Mouse (Mus musculus): Measurements from ENCODE around the gene Atp2a2. TPM values are rescaled to one million over a fixed set of nuclear protein-coding genes. Genes with fewer than 3 reads are reported as not detected.
"Not testable (repeated sequence)": the region's sequence is repeated elsewhere in the genome, so short reads cannot be mapped to it uniquely, and the experiment has no call there.

The Atp2a2 gene
- polyA plus RNA-seq, 1 experiment from 2014 or later, result 43.8 TPM

DNA sequence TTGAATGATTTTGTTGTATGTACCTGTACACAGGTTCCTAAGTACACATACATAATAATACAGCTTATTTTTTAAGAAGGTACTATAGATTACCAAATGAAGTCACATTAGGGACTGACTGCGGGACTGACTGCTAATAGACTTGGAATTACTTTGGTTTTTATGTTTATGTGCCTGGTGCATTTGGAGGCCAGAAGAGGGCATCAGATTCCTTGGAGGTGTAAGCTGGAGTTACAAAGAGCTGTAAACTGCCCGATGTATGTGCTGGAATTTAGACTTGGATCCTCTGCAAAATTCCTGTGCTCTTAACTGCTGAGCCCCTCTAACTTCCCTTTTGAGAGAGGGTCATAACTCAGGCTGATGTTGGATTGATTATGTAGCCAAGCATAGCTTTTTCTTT is 76.5 kb downstream of the Atp2a2 start:
- Histone ChIP-seq H3K36me3 (ENCODE audit: insufficient read depth) (peaks cover 38% of the 10 kb centered on the region), H3K9ac (no peak overlapping the region), H3K27ac (ENCODE audit: low read depth) (no peak overlapping the region), H3K4me2 (no peak overlapping the region), H3K4me1 (ENCODE audit: insufficient read depth) (0 out of 2 replicates have a peak, but pooled peaks cover 4% of the 10 kb centered on the region), H3K27me3 (ENCODE audit: insufficient read depth, low read length) (no peaks in the 10 kb centered on the region), H3K9me3 (ENCODE audit: low read depth, low read length) (no peaks in the 10 kb centered on the region), H3K4me3 (ENCODE audit: low read depth, low read length) (no peak overlapping the region)
- no peak for ATAC-seq (ENCODE audit: insufficient read depth)
- DNase-seq, result no peak
- 83% methylated on average over 2 of the region's 2 CpGs for WGBS
- 0 out of 2 replicates have a peak, but pooled peaks have one; percentile 1 for TF ChIP-seq CTCF (IDR thresholded peaks at IDR 0.05; ENCODE audit: low read depth)

GRCm38 (mm10) chr5:122423083-122423482 is 78.9 kb downstream of the Atp2a2 start:
- H3K4me2 ChIP-seq, result peak overlapping the region; percentile 91
- no peak overlapping the region for H3K27ac ChIP-seq (ENCODE audit: low read depth)
- H3K36me3 ChIP-seq (ENCODE audit: insufficient read depth), result peaks cover 14% of the 10 kb centered on the region
- 0 out of 2 replicates have a peak, but pooled peaks cover 4% of the 10 kb centered on the region for H3K4me1 ChIP-seq (ENCODE audit: insufficient read depth)
- TF ChIP-seq CTCF (IDR thresholded peaks at IDR 0.05; ENCODE audit: low read depth), result no peak
- H3K9me3 ChIP-seq (ENCODE audit: low read depth, low read length), result no peaks in the 10 kb centered on the region
- H3K9ac ChIP-seq, result peak overlapping the region; percentile 93
- peak overlapping the region; percentile 96 for H3K4me3 ChIP-seq (ENCODE audit: low read depth, low read length)
- no peaks in the 10 kb centered on the region for H3K27me3 ChIP-seq (ENCODE audit: insufficient read depth, low read length)
- WGBS, result 24% methylated on average over 15 of the region's 15 CpGs
- DNase-seq (no peak), ATAC-seq (ENCODE audit: insufficient read depth) (0 out of 2 replicates have a peak, but pooled peaks have one; percentile 26)

- peak overlapping the region; percentile 84 for H3K27ac ChIP-seq (ENCODE audit: low read depth)
- under 1% methylated on average over 73 of the region's 73 CpGs for WGBS
- H3K27me3 ChIP-seq (ENCODE audit: insufficient read depth, low read length), result no peaks in the 10 kb centered on the region
- H3K36me3 ChIP-seq (ENCODE audit: insufficient read depth), result peaks cover 11% of the 10 kb centered on the region; the same call in 1 of the 2 replicates
- peak; percentile 95 for DNase-seq
- peak overlapping the region; percentile 93 for H3K9ac ChIP-seq
- peak overlapping the region; percentile 96 for H3K4me3 ChIP-seq (ENCODE audit: low read depth, low read length)
- ATAC-seq (ENCODE audit: insufficient read depth), result peak; percentile 90
- peak; percentile 36; the same call in 1 of the 2 replicates for TF ChIP-seq CTCF (IDR thresholded peaks at IDR 0.05; ENCODE audit: low read depth)
- H3K4me1 ChIP-seq (ENCODE audit: insufficient read depth), result 0 out of 2 replicates have a peak, but pooled peaks cover 4% of the 10 kb centered on the region
- H3K4me2 ChIP-seq, result peak overlapping the region; percentile 91
- no peaks in the 10 kb centered on the region for H3K9me3 ChIP-seq (ENCODE audit: low read depth, low read length)
Measured at GRCm38 (mm10) chr5:122422071-122422964, 79.7 kb downstream of the Atp2a2 start.

GRCm38 (mm10) chr5:122421271-122422068 is 80.6 kb downstream of the Atp2a2 start, which contains the start of gene Anapc7:
Anapc7 (plus strand) TSS chr5:122421693.
- TF ChIP-seq CTCF (IDR thresholded peaks at IDR 0.05; ENCODE audit: low read depth), result peak; percentile 46
- 19% methylated on average over 17 of the region's 17 CpGs for WGBS
- Histone ChIP-seq H3K9ac (peak within 1 kb of the TSS; percentile 93), H3K36me3 (ENCODE audit: insufficient read depth) (peaks cover 11% of the 10 kb centered on the region; the same call in 1 of the 2 replicates), H3K4me3 (ENCODE audit: low read depth, low read length) (peak within 1 kb of the TSS; percentile 96), H3K9me3 (ENCODE audit: low read depth, low read length) (no peaks in the 10 kb centered on the region), H3K27ac (ENCODE audit: low read depth) (peak within 1 kb of the TSS; percentile 84), H3K27me3 (ENCODE audit: insufficient read depth, low read length) (no peaks in the 10 kb centered on the region), H3K4me1 (ENCODE audit: insufficient read depth) (0 out of 2 replicates have a peak, but pooled peaks cover 4% of the 10 kb centered on the region), H3K4me2 (peak within 1 kb of the TSS; percentile 91)
- DNase-seq (peak; percentile 20), ATAC-seq (ENCODE audit: insufficient read depth) (no peak)

DNA sequence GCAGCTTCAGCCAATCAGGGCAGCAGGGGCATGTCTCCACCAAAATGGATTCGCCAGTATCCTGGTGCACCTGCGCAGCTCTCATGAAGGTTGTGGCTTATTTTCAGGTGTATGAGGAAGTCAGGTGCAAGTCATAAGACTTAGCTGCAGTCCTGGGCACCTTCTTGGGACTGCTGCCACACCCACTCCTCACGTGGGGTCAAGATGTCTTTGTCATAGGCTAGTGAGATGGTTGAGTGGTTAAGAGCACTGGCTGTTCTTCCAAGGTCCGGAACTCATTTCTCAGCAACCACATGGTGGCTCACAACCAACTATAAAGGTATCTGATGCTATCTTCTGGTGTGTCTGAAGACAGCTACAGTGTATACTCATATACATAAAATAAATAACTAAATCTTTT is 81.3 kb downstream of the Atp2a2 start:
- not testable (repeated sequence) for H3K27ac ChIP-seq (ENCODE audit: low read depth); ATAC-seq (ENCODE audit: insufficient read depth); H3K4me3 ChIP-seq (ENCODE audit: low read depth, low read length); H3K9ac ChIP-seq; DNase-seq; H3K9me3 ChIP-seq (ENCODE audit: low read depth, low read length); H3K4me2 ChIP-seq; H3K27me3 ChIP-seq (ENCODE audit: insufficient read depth, low read length); H3K4me1 ChIP-seq (ENCODE audit: insufficient read depth)
- 53% methylated on average over 4 of the region's 4 CpGs for WGBS
- H3K36me3 ChIP-seq (ENCODE audit: insufficient read depth), result peaks cover 11% of the 10 kb centered on the region; the same call in 1 of the 2 replicates

DNA sequence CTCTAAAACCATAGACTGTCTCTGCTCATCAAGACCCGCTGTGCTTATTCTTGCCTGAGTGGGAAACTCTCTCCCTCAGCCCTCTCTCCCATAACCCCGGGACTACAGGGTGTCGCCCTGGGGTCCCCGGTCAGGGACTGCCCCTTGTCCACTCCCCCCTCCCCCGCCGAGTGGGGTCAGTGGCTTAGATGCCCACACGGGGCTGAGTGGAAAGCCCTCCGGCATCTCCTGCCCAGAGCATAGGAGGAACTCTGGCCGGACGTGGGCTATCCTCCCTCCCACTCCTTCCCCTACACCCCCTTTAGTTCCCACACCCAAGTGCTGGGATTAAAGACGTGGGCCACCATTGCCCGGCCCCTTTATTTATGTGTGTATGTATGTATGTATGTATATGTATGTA is 86.6 kb downstream of the Atp2a2 start:
- WGBS, result 86% methylated on average over 12 of the region's 12 CpGs
- H3K4me1 ChIP-seq (ENCODE audit: insufficient read depth), result no peaks in the 10 kb centered on the region
- DNase-seq (no peak), ATAC-seq (ENCODE audit: insufficient read depth) (no peak)
- no peaks in the 10 kb centered on the region for H3K9me3 ChIP-seq (ENCODE audit: low read depth, low read length)
- TF ChIP-seq CTCF (IDR thresholded peaks at IDR 0.05; ENCODE audit: low read depth), result no peak
- no peak overlapping the region for H3K27ac ChIP-seq (ENCODE audit: low read depth)
- no peaks in the 10 kb centered on the region for H3K27me3 ChIP-seq (ENCODE audit: insufficient read depth, low read length)
- H3K36me3 ChIP-seq (ENCODE audit: insufficient read depth), result no peaks in the 10 kb centered on the region
- no peak overlapping the region for H3K4me2 ChIP-seq
- no peak overlapping the region for H3K4me3 ChIP-seq (ENCODE audit: low read depth, low read length)
- H3K9ac ChIP-seq, result no peak overlapping the region
